Mouse (Mus musculus): ENCODE results near the gene Qrfp. TPM values are rescaled to one million over a fixed set of nuclear protein-coding genes. Genes with fewer than 3 reads are reported as not detected.

Qrfp gene
- polyA plus RNA-seq, 1 experiment from 2014 or later: not detected

- WGBS: 87% methylated on average over 4 of the region's 4 CpGs
- peaks cover 26% of the 10 kb centered on the region for H3K4me1 ChIP-seq (ENCODE audit: control insufficient read depth, insufficient read depth, low read length)
Observed at GRCm38 (mm10) chr2:31767815-31768214, 42.6 kb downstream of the Qrfp start.

GRCm38 (mm10) chr2:31767104-31767503 is 43.3 kb downstream of the Qrfp start:
- no peaks in the 10 kb centered on the region for H3K36me3 ChIP-seq (ENCODE audit: control insufficient read depth, insufficient read depth, low read length)
- no peak overlapping the region for H3K4me2 ChIP-seq (ENCODE audit: low read depth, low read length)
- H3K4me3 ChIP-seq (ENCODE audit: low read depth, low read length): no peak overlapping the region
- H3K4me1 ChIP-seq (ENCODE audit: control insufficient read depth, insufficient read depth, low read length): peaks cover 28% of the 10 kb centered on the region
- H3K9ac ChIP-seq (replicated peaks; ENCODE audit: low read depth, low read length): no peak overlapping the region
- no peak for ATAC-seq (ENCODE audit: low read depth)
- H3K9me3 ChIP-seq (ENCODE audit: control insufficient read depth, low read length): no peaks in the 10 kb centered on the region
- H3K27ac ChIP-seq (ENCODE audit: low read depth, low read length): no peak overlapping the region
- H3K27me3 ChIP-seq (ENCODE audit: control insufficient read depth, insufficient read depth, low read length): no peaks in the 10 kb centered on the region
- 96% methylated on average over 6 of the region's 6 CpGs for WGBS

More at GRCm38 (mm10) chr2:31767815-31768214, 42.6 kb downstream of the Qrfp start:
- no peak for ATAC-seq (ENCODE audit: low read depth)
- H3K27ac ChIP-seq (ENCODE audit: low read depth, low read length): no peak overlapping the region
- no peaks in the 10 kb centered on the region for H3K36me3 ChIP-seq (ENCODE audit: control insufficient read depth, insufficient read depth, low read length)
- no peaks in the 10 kb centered on the region for H3K9me3 ChIP-seq (ENCODE audit: control insufficient read depth, low read length)
- H3K9ac ChIP-seq (replicated peaks; ENCODE audit: low read depth, low read length): no peak overlapping the region
- H3K27me3 ChIP-seq (ENCODE audit: control insufficient read depth, insufficient read depth, low read length): no peaks in the 10 kb centered on the region
- H3K4me2 ChIP-seq (ENCODE audit: low read depth, low read length): no peak overlapping the region
- H3K4me3 ChIP-seq (ENCODE audit: low read depth, low read length): no peak overlapping the region

- no peak overlapping the region for H3K4me2 ChIP-seq (ENCODE audit: low read depth, low read length)
- 20% methylated on average over 2 of the region's 2 CpGs for WGBS
- H3K4me1 ChIP-seq (ENCODE audit: control insufficient read depth, insufficient read depth, low read length): peaks cover 30% of the 10 kb centered on the region
- no peaks in the 10 kb centered on the region for H3K27me3 ChIP-seq (ENCODE audit: control insufficient read depth, insufficient read depth, low read length)
- no peak overlapping the region for H3K27ac ChIP-seq (ENCODE audit: low read depth, low read length)
- H3K9ac ChIP-seq (replicated peaks; ENCODE audit: low read depth, low read length): no peak overlapping the region
- H3K36me3 ChIP-seq (ENCODE audit: control insufficient read depth, insufficient read depth, low read length): no peaks in the 10 kb centered on the region
- H3K4me3 ChIP-seq (ENCODE audit: low read depth, low read length): no peak overlapping the region
- no peak for ATAC-seq (ENCODE audit: low read depth)
- H3K9me3 ChIP-seq (ENCODE audit: control insufficient read depth, low read length): no peaks in the 10 kb centered on the region
Observed at GRCm38 (mm10) chr2:31763271-31763670, 47.1 kb downstream of the Qrfp start.

GRCm38 (mm10) chr2:31762853-31763252 is 47.5 kb downstream of the Qrfp start:
- Histone ChIP-seq H3K36me3 (ENCODE audit: control insufficient read depth, insufficient read depth, low read length) (no peaks in the 10 kb centered on the region), H3K9me3 (ENCODE audit: control insufficient read depth, low read length) (no peaks in the 10 kb centered on the region), H3K27me3 (ENCODE audit: control insufficient read depth, insufficient read depth, low read length) (no peaks in the 10 kb centered on the region), H3K4me1 (ENCODE audit: control insufficient read depth, insufficient read depth, low read length) (peaks cover 30% of the 10 kb centered on the region), H3K27ac (ENCODE audit: low read depth, low read length) (no peak overlapping the region), H3K9ac (replicated peaks; ENCODE audit: low read depth, low read length) (no peak overlapping the region), H3K4me2 (ENCODE audit: low read depth, low read length) (no peak overlapping the region), H3K4me3 (ENCODE audit: low read depth, low read length) (no peak overlapping the region)
- 8% methylated on average over 2 of the region's 2 CpGs for WGBS
- no peak for ATAC-seq (ENCODE audit: low read depth)

- no peak overlapping the region for H3K4me3 ChIP-seq (ENCODE audit: low read depth, low read length)
Observed at GRCm38 (mm10) chr2:31762155-31762554, 48.2 kb downstream of the Qrfp start.

GRCm38 (mm10) chr2:31761585-31761984 is 48.8 kb downstream of the Qrfp start:
- no peaks in the 10 kb centered on the region for H3K36me3 ChIP-seq (ENCODE audit: control insufficient read depth, insufficient read depth, low read length)
- H3K4me1 ChIP-seq (ENCODE audit: control insufficient read depth, insufficient read depth, low read length): peaks cover 30% of the 10 kb centered on the region
- no peaks in the 10 kb centered on the region for H3K27me3 ChIP-seq (ENCODE audit: control insufficient read depth, insufficient read depth, low read length)
- ATAC-seq (ENCODE audit: low read depth): no peak
- no peak overlapping the region for H3K9ac ChIP-seq (replicated peaks; ENCODE audit: low read depth, low read length)
- H3K27ac ChIP-seq (ENCODE audit: low read depth, low read length): no peak overlapping the region
- H3K4me3 ChIP-seq (ENCODE audit: low read depth, low read length): peak overlapping the region; percentile 60; the same call in 1 of the 2 replicates
- no peaks in the 10 kb centered on the region for H3K9me3 ChIP-seq (ENCODE audit: control insufficient read depth, low read length)
- peak overlapping the region; percentile 94 for H3K4me2 ChIP-seq (ENCODE audit: low read depth, low read length)
- 8% methylated on average over 4 of the region's 4 CpGs for WGBS

More at GRCm38 (mm10) chr2:31762155-31762554, 48.2 kb downstream of the Qrfp start:
- Histone ChIP-seq H3K27ac (ENCODE audit: low read depth, low read length) (no peak overlapping the region), H3K27me3 (ENCODE audit: control insufficient read depth, insufficient read depth, low read length) (no peaks in the 10 kb centered on the region), H3K9me3 (ENCODE audit: control insufficient read depth, low read length) (no peaks in the 10 kb centered on the region), H3K4me2 (ENCODE audit: low read depth, low read length) (peak overlapping the region; percentile 14), H3K36me3 (ENCODE audit: control insufficient read depth, insufficient read depth, low read length) (no peaks in the 10 kb centered on the region), H3K9ac (replicated peaks; ENCODE audit: low read depth, low read length) (0 out of 2 replicates have a peak overlapping the region, but pooled peaks have one; percentile 17), H3K4me1 (ENCODE audit: control insufficient read depth, insufficient read depth, low read length) (peaks cover 30% of the 10 kb centered on the region)
- no peak for ATAC-seq (ENCODE audit: low read depth)
- 19% methylated on average over 3 of the region's 3 CpGs for WGBS

GRCm38 (mm10) chr2:31761115-31761531 is 49.3 kb downstream of the Qrfp start:
- H3K27me3 ChIP-seq (ENCODE audit: control insufficient read depth, insufficient read depth, low read length): no peaks in the 10 kb centered on the region
- H3K27ac ChIP-seq (ENCODE audit: low read depth, low read length): no peak overlapping the region
- ATAC-seq (ENCODE audit: low read depth): no peak
- peaks cover 30% of the 10 kb centered on the region for H3K4me1 ChIP-seq (ENCODE audit: control insufficient read depth, insufficient read depth, low read length)
- peak overlapping the region; percentile 83 for H3K9ac ChIP-seq (replicated peaks; ENCODE audit: low read depth, low read length)
- H3K4me3 ChIP-seq (ENCODE audit: low read depth, low read length): peak overlapping the region; percentile 60
- H3K9me3 ChIP-seq (ENCODE audit: control insufficient read depth, low read length): no peaks in the 10 kb centered on the region
- WGBS: 15% methylated on average over 7 of the region's 7 CpGs
- no peaks in the 10 kb centered on the region for H3K36me3 ChIP-seq (ENCODE audit: control insufficient read depth, insufficient read depth, low read length)
- H3K4me2 ChIP-seq (ENCODE audit: low read depth, low read length): peak overlapping the region; percentile 94

- Histone ChIP-seq H3K9me3 (ENCODE audit: control insufficient read depth, low read length) (no peaks in the 10 kb centered on the region), H3K9ac (replicated peaks; ENCODE audit: low read depth, low read length) (peak overlapping the region; percentile 83), H3K4me1 (ENCODE audit: control insufficient read depth, insufficient read depth, low read length) (peaks cover 30% of the 10 kb centered on the region), H3K4me3 (ENCODE audit: low read depth, low read length) (peak overlapping the region; percentile 60), H3K27ac (ENCODE audit: low read depth, low read length) (peak overlapping the region; percentile 71; the same call in 1 of the 2 replicates), H3K27me3 (ENCODE audit: control insufficient read depth, insufficient read depth, low read length) (no peaks in the 10 kb centered on the region), H3K4me2 (ENCODE audit: low read depth, low read length) (peak overlapping the region; percentile 94), H3K36me3 (ENCODE audit: control insufficient read depth, insufficient read depth, low read length) (no peaks in the 10 kb centered on the region)
- 0% methylated on average over 1 of the region's 1 CpGs for WGBS
- ATAC-seq (ENCODE audit: low read depth): no peak
Observed at GRCm38 (mm10) chr2:31760486-31760885, 49.9 kb downstream of the Qrfp start.

- ATAC-seq (ENCODE audit: low read depth): peak; percentile 81
- Histone ChIP-seq H3K36me3 (ENCODE audit: control insufficient read depth, insufficient read depth, low read length) (no peaks in the 10 kb centered on the region), H3K9ac (replicated peaks; ENCODE audit: low read depth, low read length) (peak overlapping the region; percentile 83), H3K27ac (ENCODE audit: low read depth, low read length) (peak overlapping the region; percentile 71), H3K4me3 (ENCODE audit: low read depth, low read length) (peak overlapping the region; percentile 60), H3K4me2 (ENCODE audit: low read depth, low read length) (peak overlapping the region; percentile 94), H3K4me1 (ENCODE audit: control insufficient read depth, insufficient read depth, low read length) (peaks cover 30% of the 10 kb centered on the region), H3K27me3 (ENCODE audit: control insufficient read depth, insufficient read depth, low read length) (no peaks in the 10 kb centered on the region), H3K9me3 (ENCODE audit: control insufficient read depth, low read length) (no peaks in the 10 kb centered on the region)
- under 1% methylated on average over 39 of the region's 42 CpGs for WGBS
Observed at GRCm38 (mm10) chr2:31759751-31760460, 50.5 kb downstream of the Qrfp start.
